Mouse (Mus musculus) ES-Bruce4 (cell line): Measurements from ENCODE around the gene 1700020D05Rik. TPM values are rescaled to one million over a fixed set of nuclear protein-coding genes. Genes with fewer than 3 reads are reported as not detected.
A peak's percentile ranks its signal among the peaks of the same experiment; 100 is the strongest.

Source experiments
- H3K27ac ChIP-seq: 2 replicates; pipeline ENCODE4 v1.5.1; 2012; ENCODE audit warnings: low read length, inconsistent platforms; ENCODE audit not compliant: insufficient read depth
- H3K27me3 ChIP-seq: 2 replicates; pipeline ENCODE4 v1.6.1; 2012; ENCODE audit warnings: mild to moderate bottlenecking, low read length, inconsistent platforms; ENCODE audit not compliant: control insufficient read depth, poor library complexity, insufficient read depth, severe bottlenecking
- H3K36me3 ChIP-seq: 2 replicates; pipeline ENCODE4 v1.6.1; 2012; ENCODE audit warnings: inconsistent platforms, mild to moderate bottlenecking, low read length, moderate library complexity; ENCODE audit not compliant: control insufficient read depth, poor library complexity, insufficient read depth, severe bottlenecking
- H3K4me1 ChIP-seq: one replicate; pipeline ENCODE4 v1.8.1; 2011; ENCODE audit warnings: low read length; ENCODE audit not compliant: control insufficient read depth, insufficient read depth
- H3K4me3 ChIP-seq: 2 replicates; pipeline ENCODE4 v1.5.1; 2011; ENCODE audit warnings: low read depth, mild to moderate bottlenecking, low read length
- H3K9ac ChIP-seq: 2 replicates; pipeline ENCODE4 v1.6.1; 2012; ENCODE audit warnings: low read depth, mild to moderate bottlenecking, inconsistent platforms; ENCODE audit not compliant: poor library complexity, severe bottlenecking
- H3K9me3 ChIP-seq: replicated peaks from 2 replicates; pipeline ENCODE4 v1.6.1; 2012; ENCODE audit warnings: mild to moderate bottlenecking, low read length, inconsistent platforms; ENCODE audit not compliant: control insufficient read depth, poor library complexity, insufficient read depth, severe bottlenecking
- CTCF ChIP-seq: IDR thresholded peaks from one replicate; pipeline ENCODE4 v1.8.1; 2011; ENCODE audit warnings: low read depth, low read length
- EP300 ChIP-seq: IDR thresholded peaks from 2 replicates; pipeline ENCODE4 v1.6.1; 2011; ENCODE audit warnings: low read depth, low read length; ENCODE audit not compliant: insufficient read depth
- POLR2A ChIP-seq: IDR thresholded peaks from one replicate; pipeline ENCODE4 v1.8.1; 2011; ENCODE audit warnings: low read length; ENCODE audit not compliant: insufficient read depth
- polyA plus RNA-seq: library from polyadenylated mRNA; stranded (reverse); fragments of >200 nt; gene quantifications from 2 replicates; pipeline ENCODE4 v1.2.4, GENCODE M21; 2011; ENCODE audit warnings: low read depth; ENCODE audit not compliant: missing spikeins, insufficient read depth, insufficient read length

The 1700020D05Rik gene
- 0.99 and 1.5 TPM in 2 replicates for polyA plus RNA-seq

GRCm38 (mm10) chr19:5503687-5504086 is at the start of gene 1700020D05Rik:
TSS of gene 1700020D05Rik (minus strand) at chr19:5503787.
- Histone ChIP-seq H3K9ac (0 out of 2 replicates have a peak within 1 kb of the TSS, but pooled peaks have one; percentile 12), H3K36me3 (no peaks in the 10 kb centered on the region), H3K27ac (no peak within 1 kb of the TSS), H3K27me3 (no peaks in the 10 kb centered on the region), H3K4me3 (no peak within 1 kb of the TSS), H3K4me1 (no peaks in the 10 kb centered on the region), H3K9me3 (no peaks in the 10 kb centered on the region)
- TF ChIP-seq POLR2A (no peak), CTCF (no peak), EP300 (no peak)

GRCm38 (mm10) chr19:5547471-5548056 is 44.0 kb upstream of the 1700020D05Rik start:
- no peaks in the 10 kb centered on the region for H3K9me3 ChIP-seq
- no peaks in the 10 kb centered on the region for H3K27me3 ChIP-seq
- no peak overlapping the region for H3K27ac ChIP-seq
- peaks cover under 1% of the 10 kb centered on the region for H3K4me1 ChIP-seq
- no peak overlapping the region for H3K4me3 ChIP-seq
- no peak for TF ChIP-seq CTCF
- TF ChIP-seq POLR2A = no peak
- TF ChIP-seq EP300 = no peak
- no peaks in the 10 kb centered on the region for H3K36me3 ChIP-seq
- H3K9ac ChIP-seq = no peak overlapping the region

DNA sequence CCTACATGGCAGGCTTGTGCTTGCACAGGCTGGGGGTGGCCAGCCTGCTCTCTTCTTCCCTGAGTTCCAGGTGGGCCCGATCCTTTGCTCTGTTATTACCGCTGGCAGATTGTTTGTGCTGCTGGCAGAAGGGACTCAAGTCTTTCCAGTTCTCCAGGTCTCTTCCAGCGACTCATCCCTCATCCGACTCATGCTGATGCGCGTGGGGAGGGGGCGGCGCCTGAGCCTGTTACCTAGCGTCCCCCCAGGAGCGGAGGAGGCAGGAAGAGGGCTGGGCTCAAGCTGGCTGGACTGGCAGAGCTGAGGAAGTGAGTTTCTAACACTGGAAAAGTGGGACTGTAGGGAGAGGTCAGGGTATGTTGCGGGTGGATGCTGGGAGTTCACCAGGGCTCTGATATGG is 40.4 kb upstream of the 1700020D05Rik start:
- Histone ChIP-seq H3K4me1 (no peaks in the 10 kb centered on the region), H3K9me3 (no peaks in the 10 kb centered on the region), H3K4me3 (peak overlapping the region; percentile 0; the same call in 1 of the 2 replicates), H3K9ac (no peak overlapping the region), H3K27ac (no peak overlapping the region), H3K36me3 (no peaks in the 10 kb centered on the region), H3K27me3 (no peaks in the 10 kb centered on the region)
- TF ChIP-seq CTCF (no peak), POLR2A (no peak), EP300 (no peak)

DNA sequence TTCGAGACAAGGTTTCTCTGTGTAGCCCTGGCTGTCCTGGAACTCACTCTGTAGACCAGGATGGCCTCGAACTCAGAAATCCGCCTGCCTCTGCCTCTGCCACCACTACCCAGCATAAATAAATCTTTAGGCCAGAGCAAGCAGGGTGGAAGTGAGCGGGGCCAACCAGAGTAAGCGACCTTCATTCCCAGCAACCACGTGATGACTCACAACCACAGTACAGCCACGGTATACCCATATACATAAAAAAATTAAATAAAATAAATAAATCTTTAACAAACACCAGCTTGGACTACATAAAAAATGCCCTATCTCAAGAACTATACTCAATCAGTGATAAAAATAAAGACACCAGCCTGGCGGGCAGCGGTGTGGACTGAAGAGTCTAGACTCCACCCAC is 39.8 kb upstream of the 1700020D05Rik start:
- H3K27me3 ChIP-seq = no peaks in the 10 kb centered on the region
- no peak overlapping the region for H3K9ac ChIP-seq
- no peak overlapping the region for H3K4me3 ChIP-seq
- H3K4me1 ChIP-seq = no peaks in the 10 kb centered on the region
- H3K36me3 ChIP-seq = no peaks in the 10 kb centered on the region
- H3K9me3 ChIP-seq = no peaks in the 10 kb centered on the region
- TF ChIP-seq EP300 = no peak
- TF ChIP-seq POLR2A = no peak
- no peak for TF ChIP-seq CTCF
- H3K27ac ChIP-seq = no peak overlapping the region

DNA sequence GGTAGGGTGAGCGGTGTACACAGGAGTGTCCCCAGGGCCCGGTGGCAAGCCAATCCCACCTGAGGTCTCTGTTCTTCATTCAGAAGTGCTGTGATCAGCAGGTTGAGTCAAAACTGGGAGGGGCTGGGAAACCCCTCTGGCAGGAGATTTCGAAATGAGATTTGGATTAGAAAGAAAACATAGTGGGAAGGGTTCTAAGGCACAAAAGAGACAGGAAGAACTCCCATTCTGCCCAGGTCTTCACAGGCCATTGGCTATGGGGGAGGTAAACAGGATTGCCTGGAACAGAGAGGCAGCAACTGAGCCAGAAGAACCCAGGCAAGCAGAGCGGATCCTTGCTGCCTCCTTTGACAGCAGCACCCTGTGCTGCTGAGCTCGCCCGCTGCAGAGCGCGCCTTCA is 35.2 kb upstream of the 1700020D05Rik start:
- Histone ChIP-seq H3K36me3 (no peaks in the 10 kb centered on the region), H3K27ac (no peak overlapping the region), H3K4me3 (no peak overlapping the region), H3K27me3 (no peaks in the 10 kb centered on the region), H3K9ac (no peak overlapping the region), H3K4me1 (no peaks in the 10 kb centered on the region), H3K9me3 (no peaks in the 10 kb centered on the region)
- TF ChIP-seq EP300 (0 out of 2 replicates have a peak, but pooled peaks have one; percentile 22), POLR2A (no peak)

DNA sequence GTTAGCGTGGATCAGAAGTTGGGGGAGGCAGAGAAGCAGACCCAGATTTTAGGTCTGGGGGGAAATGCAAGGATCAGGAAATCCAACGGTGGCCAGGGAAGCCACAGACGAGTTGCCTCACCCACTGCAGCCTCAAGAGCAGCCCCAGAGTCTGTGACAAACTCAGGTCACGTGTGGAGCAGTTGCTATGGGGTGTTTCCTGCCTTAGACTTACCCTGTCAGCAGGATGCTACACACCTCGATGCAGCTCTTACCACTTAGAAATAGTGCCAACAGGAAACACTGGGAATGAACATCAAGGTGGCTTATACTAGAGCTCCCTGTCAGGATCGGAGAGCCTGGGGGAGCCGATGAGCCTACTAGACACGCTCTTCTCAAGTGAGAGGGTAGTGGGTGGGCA is 28.9 kb upstream of the 1700020D05Rik start:
- Histone ChIP-seq H3K9ac (no peak overlapping the region), H3K9me3 (no peaks in the 10 kb centered on the region), H3K36me3 (no peaks in the 10 kb centered on the region), H3K4me3 (no peak overlapping the region), H3K4me1 (peaks cover 2% of the 10 kb centered on the region), H3K27me3 (no peaks in the 10 kb centered on the region), H3K27ac (no peak overlapping the region)
- TF ChIP-seq POLR2A = no peak
- no peak for TF ChIP-seq EP300
- no peak for TF ChIP-seq CTCF
